9 mouse cellular contexts compared by ENCODE assay signal in the genomic region with DNA sequence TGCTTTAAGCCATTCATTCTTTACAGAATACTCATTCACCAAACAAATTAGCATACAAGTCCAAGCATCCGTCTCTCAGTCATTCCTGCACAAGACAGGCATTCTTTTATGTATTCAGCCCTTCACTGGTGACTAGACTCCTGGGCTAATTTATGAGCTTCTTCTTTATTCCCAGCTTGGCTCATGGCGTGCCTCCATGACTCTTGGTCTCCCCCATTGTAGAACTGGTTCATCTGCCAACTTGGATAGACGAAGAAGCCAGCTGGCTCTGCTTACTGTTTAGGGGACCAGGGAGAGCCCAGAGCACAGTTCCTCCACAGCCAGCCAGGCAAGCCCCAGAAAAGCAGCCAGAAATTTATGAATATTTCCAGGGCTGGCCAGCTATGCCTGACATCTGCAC.
DNase-seq lines count a peak whose midpoint lies in the region; ATAC-seq and TF ChIP-seq lines count a peak whose summit lies in the region.
"Had no signal": no experiment of that assay in that cellular context is flagged by ENCODE, and none has a peak within 500 bp of the region (broad histone marks: within the 10 kb centered on the region; RNA-seq: fewer than 3 reads in every experiment).

No protein-coding gene starts in this region.

- no peak for TF ChIP-seq CTCF in forebrain, postnatal 0 days (IDR thresholded peaks at IDR 0.05; ENCODE audit: low read depth)

- H3K9ac ChIP-seq in kidney, embryonic 14.5 days (ENCODE audit: low read depth, low read length): no peak overlapping the region
- H3K9ac ChIP-seq in forebrain, postnatal 0 days: no peak overlapping the region
- no peak overlapping the region for H3K9ac ChIP-seq in neural tube, embryonic 15.5 days (replicated peaks)

- H3K4me2 ChIP-seq in kidney, embryonic 14.5 days (replicated peaks; ENCODE audit: low read depth, low read length): no peak overlapping the region
- no peak overlapping the region for H3K4me2 ChIP-seq in forebrain, postnatal 0 days (ENCODE audit: low read depth)
- no peak overlapping the region for H3K4me2 ChIP-seq in neural tube, embryonic 15.5 days

- H3K9me3 ChIP-seq in kidney, embryonic 14.5 days (ENCODE audit: control insufficient read depth, low read length): no peaks in the 10 kb centered on the region
- H3K9me3 ChIP-seq in forebrain, postnatal 0 days (ENCODE audit: low read length): no peaks in the 10 kb centered on the region
- H3K9me3 ChIP-seq in neural tube, embryonic 15.5 days (replicated peaks): no peaks in the 10 kb centered on the region
- H3K9me3 ChIP-seq: G1E had no signal

- H3K36me3 ChIP-seq in kidney, embryonic 14.5 days (ENCODE audit: control insufficient read depth, insufficient read depth, low read length): no peaks in the 10 kb centered on the region
- no peaks in the 10 kb centered on the region for H3K36me3 ChIP-seq in forebrain, postnatal 0 days (ENCODE audit: insufficient read depth)
- H3K36me3 ChIP-seq in neural tube, embryonic 15.5 days: no peaks in the 10 kb centered on the region
- H3K36me3 ChIP-seq: G1E had no signal

- DNase-seq in kidney, adult 11 months: peak; percentile 9
- DNase-seq in brain, adult 2 months (ENCODE audit: low read depth, low spot score): peak; percentile 50
- DNase-seq in forebrain, postnatal 0 days: peak; percentile 50
- peak; percentile 28 for DNase-seq in kidney, postnatal 14 days
- DNase-seq in left cerebral cortex, adult 11 months (ENCODE audit: low spot score): no peak
- no peak for DNase-seq in spleen, postnatal 10 days (ENCODE audit: low spot score in 2 of 2)

- no peak for ATAC-seq in kidney, embryonic 14.5 days (ENCODE audit: low FRiP score, low TSS enrichment)
- ATAC-seq in forebrain, postnatal 0 days: peak; percentile 74
- peak; percentile 87 for ATAC-seq in neural tube, embryonic 15.5 days (ENCODE audit: low FRiP score)

- H3K4me1 ChIP-seq in kidney, embryonic 14.5 days (ENCODE audit: control insufficient read depth, insufficient read depth, low read length): no peaks in the 10 kb centered on the region
- no peaks in the 10 kb centered on the region for H3K4me1 ChIP-seq in forebrain, postnatal 0 days (ENCODE audit: insufficient read depth)
- H3K4me1 ChIP-seq in neural tube, embryonic 15.5 days: no peaks in the 10 kb centered on the region

- no peaks in the 10 kb centered on the region for H3K27me3 ChIP-seq in kidney, embryonic 14.5 days (ENCODE audit: control insufficient read depth, insufficient read depth, low read length)
- H3K27me3 ChIP-seq in forebrain, postnatal 0 days (ENCODE audit: insufficient read depth, low read length): no peaks in the 10 kb centered on the region
- H3K27me3 ChIP-seq in neural tube, embryonic 15.5 days (replicated peaks): no peaks in the 10 kb centered on the region

- WGBS in kidney, embryonic 14.5 days: 73% methylated on average over 3 of the region's 3 CpGs
- WGBS in forebrain, postnatal 0 days: 24% methylated on average over 3 of the region's 3 CpGs
- 18% methylated on average over 3 of the region's 3 CpGs for WGBS in neural tube, embryonic 15.5 days

- H3K27ac ChIP-seq in kidney, embryonic 14.5 days (ENCODE audit: low read depth, low read length): no peak overlapping the region
- H3K27ac ChIP-seq in forebrain, postnatal 0 days (ENCODE audit: low read depth, low read length): no peak overlapping the region
- H3K27ac ChIP-seq in neural tube, embryonic 15.5 days (replicated peaks): no peak overlapping the region

- no peak overlapping the region for H3K4me3 ChIP-seq in kidney, embryonic 14.5 days (ENCODE audit: low read length)
- no peak overlapping the region for H3K4me3 ChIP-seq in forebrain, postnatal 0 days (ENCODE audit: low read depth, low read length)
- no peak overlapping the region for H3K4me3 ChIP-seq in neural tube, embryonic 15.5 days (replicated peaks)

Comparison
In these comparisons a context has a peak if more than half of its experiments do, and no peak if none do; other contexts are left out.
1. DNase-seq: peak in kidney, adult 11 months (single experiment), brain, adult 2 months (single experiment), forebrain, postnatal 0 days (single experiment) and kidney, postnatal 14 days (single experiment); none in left cerebral cortex, adult 11 months (single experiment) and spleen, postnatal 10 days (0 of 2).